Mouse (Mus musculus): ENCODE measurements around the gene Sost. TPM values are rescaled to one million over a fixed set of nuclear protein-coding genes. Genes with fewer than 3 reads are reported as not detected.

Gene Sost
- polyA plus RNA-seq (2015; fragmentation: Nextera tagmentation; extraction: Ambion mirVana), result 0.53 and 0.63 TPM in 2 replicates

- WGBS, result 22% methylated on average over 9 of the region's 10 CpGs
- H3K4me1 ChIP-seq (replicated peaks; ENCODE audit: control insufficient read depth, insufficient read depth, low read length), result peaks cover 13% of the 10 kb centered on the region
- H3K9me3 ChIP-seq (ENCODE audit: control insufficient read depth, low read length), result no peaks in the 10 kb centered on the region
- peaks cover 42% of the 10 kb centered on the region for H3K27me3 ChIP-seq (ENCODE audit: control insufficient read depth, insufficient read depth, low read depth, low read length)
- H3K9ac ChIP-seq (ENCODE audit: low read length), result no peak within 1 kb of the TSS
- H3K4me2 ChIP-seq (ENCODE audit: low read depth, low read length), result no peak within 1 kb of the TSS
- no peak for ATAC-seq (ENCODE audit: low read depth)
- H3K4me3 ChIP-seq (ENCODE audit: low read length), result no peak within 1 kb of the TSS
- H3K27ac ChIP-seq (ENCODE audit: low read length), result no peak within 1 kb of the TSS
- H3K36me3 ChIP-seq (ENCODE audit: control insufficient read depth, insufficient read depth, low read length), result no peaks in the 10 kb centered on the region
Observed at GRCm38 (mm10) chr11:101966965-101967614, at the start of gene Sost. TSS of gene Sost (minus strand) at chr11:101967015.

DNA sequence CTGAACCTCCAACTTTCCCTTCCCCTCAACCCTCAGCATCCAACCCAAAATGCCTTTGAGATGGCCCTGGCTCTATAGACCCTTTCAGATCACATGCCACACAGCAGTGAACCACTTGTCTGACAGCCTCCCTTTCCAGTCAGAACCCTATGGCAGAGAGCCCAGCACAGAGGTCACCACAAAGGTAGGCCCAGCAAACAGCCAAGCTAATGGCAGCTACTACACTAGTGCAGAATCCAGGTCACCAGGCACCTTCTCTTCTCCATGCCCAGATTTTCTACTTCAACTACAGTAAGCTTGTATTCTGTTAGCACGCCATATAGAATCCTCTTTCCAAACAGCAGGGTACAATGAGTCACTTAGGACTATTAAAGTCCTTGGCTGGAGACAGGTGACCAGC lies 49.3 kb upstream of the Sost start:
- no peaks in the 10 kb centered on the region for H3K9me3 ChIP-seq (ENCODE audit: control insufficient read depth, low read length)
- H3K4me2 ChIP-seq (ENCODE audit: low read depth, low read length), result no peak overlapping the region
- 83% methylated on average over 1 of the region's 1 CpGs for WGBS
- H3K4me1 ChIP-seq (replicated peaks; ENCODE audit: control insufficient read depth, insufficient read depth, low read length), result no peaks in the 10 kb centered on the region
- H3K36me3 ChIP-seq (ENCODE audit: control insufficient read depth, insufficient read depth, low read length), result no peaks in the 10 kb centered on the region
- ATAC-seq (ENCODE audit: low read depth), result no peak
- H3K9ac ChIP-seq (ENCODE audit: low read length), result no peak overlapping the region
- H3K27ac ChIP-seq (ENCODE audit: low read length), result no peak overlapping the region
- H3K27me3 ChIP-seq (ENCODE audit: control insufficient read depth, insufficient read depth, low read depth, low read length), result no peaks in the 10 kb centered on the region
- H3K4me3 ChIP-seq (ENCODE audit: low read length), result no peak overlapping the region

DNA sequence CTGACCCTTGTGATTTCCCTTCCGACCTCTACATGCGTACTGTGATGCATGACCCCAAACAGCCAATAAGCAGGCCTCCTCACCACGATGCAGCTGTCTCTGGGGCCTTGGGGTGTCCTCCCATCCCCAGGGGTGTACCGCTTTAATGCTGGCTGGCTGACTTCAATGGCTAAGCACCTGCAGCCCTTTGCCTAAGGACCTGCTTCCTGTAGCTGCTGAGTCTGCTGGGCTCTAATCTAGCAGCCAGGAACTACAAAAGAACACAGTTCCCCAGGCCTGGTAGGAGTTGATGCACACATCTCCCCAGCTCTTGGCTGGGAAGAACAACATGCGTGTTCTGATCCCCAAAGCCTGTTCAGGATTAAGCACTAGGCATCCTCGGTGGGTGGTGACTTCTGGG lies 48.7 kb upstream of the Sost start:
- Histone ChIP-seq H3K9ac (ENCODE audit: low read length) (no peak overlapping the region), H3K4me1 (replicated peaks; ENCODE audit: control insufficient read depth, insufficient read depth, low read length) (no peaks in the 10 kb centered on the region), H3K27ac (ENCODE audit: low read length) (no peak overlapping the region), H3K27me3 (ENCODE audit: control insufficient read depth, insufficient read depth, low read depth, low read length) (no peaks in the 10 kb centered on the region), H3K36me3 (ENCODE audit: control insufficient read depth, insufficient read depth, low read length) (no peaks in the 10 kb centered on the region), H3K4me3 (ENCODE audit: low read length) (no peak overlapping the region), H3K4me2 (ENCODE audit: low read depth, low read length) (no peak overlapping the region), H3K9me3 (ENCODE audit: control insufficient read depth, low read length) (no peaks in the 10 kb centered on the region)
- no peak for ATAC-seq (ENCODE audit: low read depth)
- WGBS, result 65% methylated on average over 6 of the region's 6 CpGs

DNA sequence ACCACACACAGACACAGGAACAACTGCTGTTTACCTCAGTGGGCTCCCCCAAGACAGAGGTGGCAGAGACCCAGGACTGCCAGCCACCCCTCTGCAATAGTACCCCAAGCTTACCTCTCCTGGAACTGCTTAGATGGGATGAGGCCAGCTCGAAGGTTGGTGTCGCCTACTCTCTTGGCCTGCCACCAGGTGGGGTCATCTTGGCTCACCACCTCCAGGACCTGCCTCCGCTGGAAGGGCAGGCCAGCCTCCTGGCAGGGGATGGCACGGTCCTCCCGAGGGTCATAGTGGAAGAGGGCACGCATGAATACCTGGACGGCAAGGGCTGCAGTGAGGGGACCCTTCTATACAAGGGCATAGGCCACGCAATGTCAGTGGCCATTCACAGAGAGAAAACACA lies 46.4 kb upstream of the Sost start:
- Histone ChIP-seq H3K9ac (ENCODE audit: low read length) (no peak overlapping the region), H3K4me2 (ENCODE audit: low read depth, low read length) (no peak overlapping the region), H3K4me1 (replicated peaks; ENCODE audit: control insufficient read depth, insufficient read depth, low read length) (no peaks in the 10 kb centered on the region), H3K27ac (ENCODE audit: low read length) (no peak overlapping the region), H3K36me3 (ENCODE audit: control insufficient read depth, insufficient read depth, low read length) (no peaks in the 10 kb centered on the region), H3K27me3 (ENCODE audit: control insufficient read depth, insufficient read depth, low read depth, low read length) (no peaks in the 10 kb centered on the region), H3K9me3 (ENCODE audit: control insufficient read depth, low read length) (no peaks in the 10 kb centered on the region), H3K4me3 (ENCODE audit: low read length) (no peak overlapping the region)
- WGBS, result 82% methylated on average over 8 of the region's 8 CpGs
- no peak for ATAC-seq (ENCODE audit: low read depth)

DNA sequence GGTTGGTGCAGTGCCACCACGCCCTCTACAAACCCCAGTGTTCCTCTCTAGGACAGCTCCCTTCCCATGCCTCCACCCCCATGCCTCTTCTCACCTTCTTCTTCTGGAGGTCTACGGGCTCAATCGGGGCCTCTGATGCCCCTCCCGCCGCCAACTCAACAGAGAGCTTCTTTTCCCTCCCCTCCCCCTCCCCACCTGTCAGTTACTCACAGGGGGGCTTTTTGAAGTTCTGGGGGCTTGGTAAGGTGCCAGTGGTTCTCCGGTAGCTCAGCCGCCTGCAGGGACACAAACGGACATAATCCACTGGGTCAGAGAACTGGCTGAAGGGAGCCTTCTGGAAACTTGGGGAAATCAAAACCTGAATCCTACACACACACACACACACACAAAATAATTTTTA lies 44.7 kb upstream of the Sost start:
- H3K27me3 ChIP-seq (ENCODE audit: control insufficient read depth, insufficient read depth, low read depth, low read length), result no peaks in the 10 kb centered on the region
- no peak overlapping the region for H3K9ac ChIP-seq (ENCODE audit: low read length)
- H3K4me2 ChIP-seq (ENCODE audit: low read depth, low read length), result no peak overlapping the region
- WGBS, result 70% methylated on average over 8 of the region's 8 CpGs
- H3K4me1 ChIP-seq (replicated peaks; ENCODE audit: control insufficient read depth, insufficient read depth, low read length), result no peaks in the 10 kb centered on the region
- no peaks in the 10 kb centered on the region for H3K9me3 ChIP-seq (ENCODE audit: control insufficient read depth, low read length)
- no peak overlapping the region for H3K4me3 ChIP-seq (ENCODE audit: low read length)
- no peak for ATAC-seq (ENCODE audit: low read depth)
- H3K27ac ChIP-seq (ENCODE audit: low read length), result no peak overlapping the region
- no peaks in the 10 kb centered on the region for H3K36me3 ChIP-seq (ENCODE audit: control insufficient read depth, insufficient read depth, low read length)

GRCm38 (mm10) chr11:102010140-102010539 lies 43.3 kb upstream of the Sost start:
- Histone ChIP-seq H3K9ac (ENCODE audit: low read length) (no peak overlapping the region), H3K27me3 (ENCODE audit: control insufficient read depth, insufficient read depth, low read depth, low read length) (no peaks in the 10 kb centered on the region), H3K4me2 (ENCODE audit: low read depth, low read length) (no peak overlapping the region), H3K4me3 (ENCODE audit: low read length) (no peak overlapping the region), H3K4me1 (replicated peaks; ENCODE audit: control insufficient read depth, insufficient read depth, low read length) (no peaks in the 10 kb centered on the region), H3K27ac (ENCODE audit: low read length) (no peak overlapping the region), H3K36me3 (ENCODE audit: control insufficient read depth, insufficient read depth, low read length) (no peaks in the 10 kb centered on the region), H3K9me3 (ENCODE audit: control insufficient read depth, low read length) (no peaks in the 10 kb centered on the region)
- 81% methylated on average over 13 of the region's 13 CpGs for whole genome bisulfite sequencing
- no peak for ATAC-seq (ENCODE audit: low read depth)

DNA sequence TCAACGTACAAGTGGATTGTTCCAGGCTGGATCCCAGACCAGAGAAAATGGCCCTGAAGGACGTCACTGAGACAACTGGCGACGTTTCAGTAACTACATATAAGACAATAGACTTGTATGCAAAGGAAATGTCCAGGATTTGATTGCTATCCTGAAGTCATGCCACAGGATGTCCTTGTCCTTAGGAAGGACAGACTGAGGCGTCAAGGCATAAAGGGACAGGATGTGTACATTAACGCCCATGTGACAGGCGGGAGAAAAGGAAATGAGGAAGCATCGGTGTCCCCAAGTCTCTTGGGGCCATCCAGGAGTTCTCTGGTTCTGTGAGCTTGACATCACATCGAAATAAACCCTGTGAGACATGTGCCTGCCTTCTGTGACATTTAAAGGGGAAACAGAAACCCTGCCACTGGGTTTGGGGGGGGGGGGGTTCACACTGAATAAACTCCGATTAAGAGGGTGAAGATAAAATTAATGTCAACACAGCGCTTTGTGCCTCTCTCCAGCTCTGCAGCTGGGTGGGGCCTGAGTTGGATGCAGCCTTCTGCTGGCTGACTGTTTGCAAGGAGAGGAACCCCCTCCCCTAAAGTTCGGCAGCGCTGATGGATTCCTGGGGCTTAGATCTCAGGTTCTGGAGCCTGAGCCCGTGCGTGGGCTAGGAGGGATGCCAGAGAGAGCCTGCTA lies 42.3 kb upstream of the Sost start:
- H3K4me1 ChIP-seq (replicated peaks; ENCODE audit: control insufficient read depth, insufficient read depth, low read length), result no peaks in the 10 kb centered on the region
- H3K36me3 ChIP-seq (ENCODE audit: control insufficient read depth, insufficient read depth, low read length), result no peaks in the 10 kb centered on the region
- peak; percentile 64 for ATAC-seq (ENCODE audit: low read depth)
- 61% methylated on average over 15 of the region's 15 CpGs for WGBS
- no peak overlapping the region for H3K9ac ChIP-seq (ENCODE audit: low read length)
- H3K4me2 ChIP-seq (ENCODE audit: low read depth, low read length), result no peak overlapping the region
- no peak overlapping the region for H3K4me3 ChIP-seq (ENCODE audit: low read length)
- H3K27ac ChIP-seq (ENCODE audit: low read length), result no peak overlapping the region
- no peaks in the 10 kb centered on the region for H3K27me3 ChIP-seq (ENCODE audit: control insufficient read depth, insufficient read depth, low read depth, low read length)
- no peaks in the 10 kb centered on the region for H3K9me3 ChIP-seq (ENCODE audit: control insufficient read depth, low read length)

GRCm38 (mm10) chr11:102008372-102008771 lies 41.6 kb upstream of the Sost start:
- no peak overlapping the region for H3K4me3 ChIP-seq (ENCODE audit: low read length)
- H3K27me3 ChIP-seq (ENCODE audit: control insufficient read depth, insufficient read depth, low read depth, low read length), result no peaks in the 10 kb centered on the region
- H3K9ac ChIP-seq (ENCODE audit: low read length), result no peak overlapping the region
- no peak for ATAC-seq (ENCODE audit: low read depth)
- no peaks in the 10 kb centered on the region for H3K9me3 ChIP-seq (ENCODE audit: control insufficient read depth, low read length)
- 86% methylated on average over 8 of the region's 8 CpGs for WGBS
- no peak overlapping the region for H3K27ac ChIP-seq (ENCODE audit: low read length)
- no peaks in the 10 kb centered on the region for H3K4me1 ChIP-seq (replicated peaks; ENCODE audit: control insufficient read depth, insufficient read depth, low read length)
- H3K36me3 ChIP-seq (ENCODE audit: control insufficient read depth, insufficient read depth, low read length), result no peaks in the 10 kb centered on the region
- no peak overlapping the region for H3K4me2 ChIP-seq (ENCODE audit: low read depth, low read length)

- Histone ChIP-seq H3K36me3 (ENCODE audit: control insufficient read depth, insufficient read depth, low read length) (no peaks in the 10 kb centered on the region), H3K4me3 (ENCODE audit: low read length) (no peak overlapping the region), H3K27ac (ENCODE audit: low read length) (no peak overlapping the region), H3K9me3 (ENCODE audit: control insufficient read depth, low read length) (no peaks in the 10 kb centered on the region), H3K9ac (ENCODE audit: low read length) (no peak overlapping the region), H3K4me2 (ENCODE audit: low read depth, low read length) (no peak overlapping the region), H3K27me3 (ENCODE audit: control insufficient read depth, insufficient read depth, low read depth, low read length) (no peaks in the 10 kb centered on the region), H3K4me1 (replicated peaks; ENCODE audit: control insufficient read depth, insufficient read depth, low read length) (no peaks in the 10 kb centered on the region)
- WGBS, result 86% methylated on average over 5 of the region's 5 CpGs
- no peak for ATAC-seq (ENCODE audit: low read depth)
Observed at GRCm38 (mm10) chr11:102006688-102007087, 39.9 kb upstream of the Sost start.
